In genomic region chr5:143547384-143547783, GRCm38 (mm10) we compare ENCODE assay signal across 8 mouse cellular contexts. TPM values are rescaled to one million over a fixed set of nuclear protein-coding genes. Genes with fewer than 3 reads are reported as not detected.
DNase-seq lines count a peak whose midpoint lies in the region; ATAC-seq and TF ChIP-seq lines count a peak whose summit lies in the region.

No protein-coding gene starts in this region.

- WGBS in forebrain, embryonic 10.5 days = 10% methylated on average over 11 of the region's 11 CpGs
- 11% methylated on average over 11 of the region's 11 CpGs for WGBS in forebrain, embryonic 12.5 days
- 8% methylated on average over 11 of the region's 11 CpGs for WGBS in heart, embryonic 14.5 days
- 4% methylated on average over 11 of the region's 11 CpGs for WGBS in spleen, adult 2 months

- no peak overlapping the region for H3K27ac ChIP-seq in forebrain, embryonic 10.5 days
- H3K27ac ChIP-seq in forebrain, embryonic 12.5 days = no peak overlapping the region
- no peak overlapping the region for H3K27ac ChIP-seq in heart, embryonic 14.5 days (replicated peaks in 1 of 2; ENCODE audit: control insufficient read depth in 1 of 2, insufficient read depth in 1 of 2, low read depth in 2 of 2, low read length in 2 of 2)
- H3K27ac ChIP-seq in spleen, adult 2 months (ENCODE audit: insufficient read depth, low read length) = no peak overlapping the region

- H3K27me3 ChIP-seq in forebrain, embryonic 10.5 days (ENCODE audit: poor library complexity, severe bottlenecking) = no peaks in the 10 kb centered on the region
- H3K27me3 ChIP-seq in forebrain, embryonic 12.5 days = no peaks in the 10 kb centered on the region
- no peaks in the 10 kb centered on the region for H3K27me3 ChIP-seq in heart, embryonic 14.5 days (ENCODE audit: control insufficient read depth, insufficient read depth, low read length)
- H3K27me3 ChIP-seq in spleen, adult 2 months (ENCODE audit: control insufficient read depth, insufficient read depth, low read length) = no peaks in the 10 kb centered on the region

- peak; percentile 94 for TF ChIP-seq CTCF in spleen, adult 2 months (IDR thresholded peaks at IDR 0.05; ENCODE audit: extremely low read depth, insufficient read depth, insufficient read length, insufficient replicate concordance)

- H3K36me3 ChIP-seq in forebrain, embryonic 10.5 days (replicated peaks) = peaks cover 12% of the 10 kb centered on the region
- peaks cover 4% of the 10 kb centered on the region for H3K36me3 ChIP-seq in forebrain, embryonic 12.5 days (replicated peaks)
- peaks cover 12% of the 10 kb centered on the region; the same call in 1 of the 2 replicates for H3K36me3 ChIP-seq in heart, embryonic 14.5 days (ENCODE audit: control insufficient read depth, insufficient read depth, low read length)
- H3K36me3 ChIP-seq in spleen, adult 2 months (ENCODE audit: control insufficient read depth, insufficient read depth, low read length) = no peaks in the 10 kb centered on the region

- no peaks in the 10 kb centered on the region for H3K9me3 ChIP-seq in forebrain, embryonic 10.5 days
- H3K9me3 ChIP-seq in forebrain, embryonic 12.5 days = no peaks in the 10 kb centered on the region
- no peaks in the 10 kb centered on the region for H3K9me3 ChIP-seq in heart, embryonic 14.5 days (ENCODE audit: control insufficient read depth, low read length)

- peak; percentile 78 for DNase-seq in forebrain, embryonic 10.5 days (ENCODE audit: extremely low spot score, low spot score)
- DNase-seq in adipocyte (ENCODE audit: low spot score) = peak; percentile 90
- DNase-seq in embryo, embryonic 10.5 days (ENCODE audit: low spot score) = peak; percentile 85
- DNase-seq in layer of hippocampus, postnatal 36 days = peak; percentile 72 to 78
- DNase-seq in lung, postnatal 4 days = peak; percentile 79 to 88
- DNase-seq in spleen, adult 2 months (ENCODE audit: low read depth in 1 of 2, low spot score in 2 of 2) = peak; percentile 67 to 77

- TF ChIP-seq POLR2A in spleen, adult 2 months (IDR thresholded peaks at IDR 0.05; ENCODE audit: low read depth, low read length) = no peak

- H3K4me3 ChIP-seq in forebrain, embryonic 10.5 days = no peak overlapping the region
- H3K4me3 ChIP-seq in forebrain, embryonic 12.5 days (replicated peaks) = no peak overlapping the region
- no peak overlapping the region for H3K4me3 ChIP-seq in heart, embryonic 14.5 days (ENCODE audit: control insufficient read depth in 1 of 2, insufficient read depth in 1 of 2, low read depth in 1 of 2, low read length in 2 of 2)
- no peak overlapping the region for H3K4me3 ChIP-seq in spleen, adult 2 months (ENCODE audit: extremely low read depth, insufficient read depth, insufficient read length)

- no peak overlapping the region for H3K4me2 ChIP-seq in forebrain, embryonic 12.5 days
- H3K4me2 ChIP-seq in heart, embryonic 14.5 days (ENCODE audit: low read length) = peak overlapping the region; percentile 97; the same call in 1 of the 2 replicates

- no peak overlapping the region for H3K9ac ChIP-seq in forebrain, embryonic 12.5 days
- H3K9ac ChIP-seq in heart, embryonic 14.5 days (ENCODE audit: low read length) = no peak overlapping the region

- ATAC-seq in forebrain, embryonic 12.5 days (ENCODE audit: low FRiP score) = no peak
- no peak for ATAC-seq in heart, embryonic 14.5 days (ENCODE audit: insufficient number of reproducible peaks, insufficient read depth, low FRiP score, low read depth)

- peaks cover 31% of the 10 kb centered on the region for H3K4me1 ChIP-seq in forebrain, embryonic 10.5 days
- H3K4me1 ChIP-seq in forebrain, embryonic 12.5 days = peaks cover 22% of the 10 kb centered on the region
- H3K4me1 ChIP-seq in heart, embryonic 14.5 days (ENCODE audit: control insufficient read depth in 2 of 2, insufficient read depth in 2 of 2, low read length in 2 of 2) = peaks cover 2 to 20% of the 10 kb centered on the region in 2 experiments; a peak in 3 of 4 replicates
- peaks cover 3% of the 10 kb centered on the region; the same call in 1 of the 2 replicates for H3K4me1 ChIP-seq in spleen, adult 2 months (ENCODE audit: control insufficient read depth, insufficient read depth, insufficient read length)

RNA-seq across cellular contexts. Expression of gene Rac1, which starts 19.5 kb away (rescaled TPM):
- polyA plus RNA-seq in forebrain, embryonic 10.5 days (2016; fragmentation: Nextera tagmentation; extraction: Ambion mirVana) = 346 and 370 TPM in 2 replicates
- polyA plus RNA-seq in forebrain, embryonic 12.5 days (2016; fragmentation: Nextera tagmentation; extraction: Ambion mirVana) = 377 and 395 TPM in 2 replicates
- 407 and 410 TPM in 2 replicates for polyA plus RNA-seq in heart, embryonic 14.5 days (2014; fragmentation: Nextera tagmentation; extraction: Ambion mirVana)
- total RNA-seq in layer of hippocampus, postnatal 36 days (2021) = 100 to 1,000 TPM; 408 to 440 TPM
- 141 and 229 TPM in 2 replicates for polyA plus RNA-seq in spleen, adult 2 months (2012; rRNA removed)
